Mouse (Mus musculus) liver, embryonic 15.5 days (tissue): ENCODE measurements at regions not wholly inside any gene's neighbourhood (a gene's known extent, or its start where the extent isn't known, plus 50 kb on each side); places are given as distances from the start of the nearest gene placed in this dataset.

Experiments used
- ATAC-seq: fragments of 200-750 bp; cut with Nextera tagmentation; 2 replicates; pipeline ENCODE4 v1.8.0; 2017; ENCODE audit warnings: moderate number of reproducible peaks, mild to moderate bottlenecking, moderate library complexity; ENCODE audit not compliant: insufficient read depth
- H3K27ac ChIP-seq: fragments of 300-500 bp; sonication (generic); replicated peaks from 2 replicates; pipeline ENCODE4 v1.5.1; 2015; ENCODE audit warnings: mild to moderate bottlenecking, inconsistent platforms
- H3K27me3 ChIP-seq: fragments of 300-500 bp; sonication (generic); 2 replicates; pipeline ENCODE4 v1.6.1; 2015; ENCODE audit warnings: mild to moderate bottlenecking, inconsistent platforms
- H3K36me3 ChIP-seq: fragments of 300-500 bp; sonication (generic); replicated peaks from 2 replicates; pipeline ENCODE4 v1.6.1; 2015; ENCODE audit warnings: moderate library complexity, mild to moderate bottlenecking, inconsistent platforms
- H3K4me1 ChIP-seq: fragments of 300-500 bp; sonication (generic); replicated peaks from 2 replicates; pipeline ENCODE4 v1.6.1; 2015; ENCODE audit warnings: inconsistent platforms
- H3K4me2 ChIP-seq: fragments of 300-500 bp; sonication (generic); 2 replicates; pipeline ENCODE4 v1.6.1; 2015; ENCODE audit warnings: moderate library complexity, mild to moderate bottlenecking, inconsistent platforms
- H3K4me3 ChIP-seq: fragments of 300-500 bp; sonication (generic); replicated peaks from 2 replicates; pipeline ENCODE4 v1.5.1; 2015; ENCODE audit warnings: mild to moderate bottlenecking, inconsistent platforms
- H3K9ac ChIP-seq: fragments of 300-500 bp; sonication (generic); 2 replicates; pipeline ENCODE4 v1.6.1; 2015; ENCODE audit warnings: moderate library complexity, mild to moderate bottlenecking, inconsistent platforms
- H3K9me3 ChIP-seq: fragments of 300-500 bp; sonication (generic); replicated peaks from 2 replicates; pipeline ENCODE4 v1.6.1; 2016; ENCODE audit warnings: inconsistent platforms
- WGBS: fragments of 180-500 bp; shearing (Covaris S2); methylation state at CpG from one replicate; pipeline ENCODE4 v1.1.7; 2015; ENCODE audit warnings: mixed read lengths; ENCODE audit not compliant: insufficient replicate concordance; 5-methylcytosine and 5-hydroxymethylcytosine counted together

DNA sequence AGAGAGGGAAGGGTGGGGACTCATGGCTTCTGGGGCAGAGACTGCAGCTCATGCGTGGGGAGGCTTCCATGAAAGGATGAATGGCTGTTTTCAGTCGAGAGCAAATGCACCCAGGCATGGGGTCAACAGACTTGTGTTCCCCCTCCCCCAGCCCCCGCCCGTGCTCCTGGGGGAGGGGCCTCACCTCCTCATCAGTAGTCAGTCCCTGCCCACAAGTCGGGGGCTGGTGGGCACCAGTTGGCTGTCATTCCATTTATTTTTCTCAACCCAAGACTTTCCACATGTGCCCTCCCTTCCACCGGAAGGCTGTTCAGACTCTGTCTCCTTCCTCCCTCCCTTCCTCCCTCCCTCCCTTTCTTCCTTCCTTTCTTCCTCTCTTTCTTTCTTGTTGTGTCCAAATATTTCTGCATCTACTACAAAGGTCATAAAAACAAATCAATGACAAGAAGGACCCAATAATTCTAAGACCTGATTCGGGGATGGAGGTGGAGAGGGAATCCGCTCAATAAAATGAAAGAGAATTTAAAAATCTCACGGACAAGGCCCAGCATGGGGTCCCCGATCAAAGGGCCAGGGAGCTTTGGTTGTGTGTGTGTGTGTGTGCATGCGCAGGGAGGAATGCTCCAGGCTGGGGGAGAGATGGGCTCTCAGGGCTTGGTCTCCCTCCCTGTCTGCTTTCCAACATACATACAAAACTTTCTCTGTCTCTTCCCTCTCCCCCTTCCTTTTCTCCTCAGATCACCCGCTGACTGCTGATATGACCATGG is 57.7 kb downstream of the Rpl14 start:
- no peak overlapping the region for H3K27ac ChIP-seq
- no peak overlapping the region for H3K4me2 ChIP-seq
- no peaks in the 10 kb centered on the region for H3K9me3 ChIP-seq
- no peak overlapping the region for H3K4me3 ChIP-seq
- no peak overlapping the region for H3K9ac ChIP-seq
- no peaks in the 10 kb centered on the region for H3K4me1 ChIP-seq
- no peaks in the 10 kb centered on the region for H3K36me3 ChIP-seq
- 54% methylated on average over 12 of the region's 12 CpGs for WGBS
- H3K27me3 ChIP-seq, result no peaks in the 10 kb centered on the region
- ATAC-seq, result no peak

GRCm38 (mm10) chr9:120629609-120630008 is 58.4 kb downstream of the Rpl14 start:
- Histone ChIP-seq H3K4me3 (no peak overlapping the region), H3K27me3 (no peaks in the 10 kb centered on the region), H3K9ac (no peak overlapping the region), H3K4me1 (no peaks in the 10 kb centered on the region), H3K27ac (no peak overlapping the region), H3K36me3 (no peaks in the 10 kb centered on the region), H3K9me3 (no peaks in the 10 kb centered on the region), H3K4me2 (no peak overlapping the region)
- ATAC-seq, result no peak
- 73% methylated on average over 11 of the region's 11 CpGs for WGBS

DNA sequence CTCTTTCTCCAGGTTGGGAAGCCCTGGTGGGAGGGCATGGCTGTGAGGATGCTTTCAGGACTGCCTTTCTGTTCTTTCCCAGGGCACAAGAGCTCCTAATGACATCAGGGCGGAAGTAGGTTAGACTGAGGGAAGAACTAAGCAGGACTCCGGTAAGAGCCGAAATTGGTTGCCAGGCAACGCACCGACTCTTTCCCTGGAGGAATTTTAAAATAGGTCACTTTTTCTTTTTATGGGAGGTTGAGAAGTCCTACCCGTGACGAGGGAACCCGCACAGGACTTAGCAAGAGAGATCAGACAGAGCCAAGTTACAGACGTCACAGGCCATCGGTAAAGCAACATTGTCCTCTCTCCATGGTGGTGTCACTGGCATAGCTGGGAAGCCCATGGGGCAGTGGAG is 61.6 kb downstream of the Rpl14 start:
- H3K27me3 ChIP-seq, result no peaks in the 10 kb centered on the region
- H3K4me2 ChIP-seq, result no peak overlapping the region
- 83% methylated on average over 10 of the region's 10 CpGs for WGBS
- no peak overlapping the region for H3K9ac ChIP-seq
- H3K9me3 ChIP-seq, result no peaks in the 10 kb centered on the region
- no peak overlapping the region for H3K27ac ChIP-seq
- H3K36me3 ChIP-seq, result no peaks in the 10 kb centered on the region
- H3K4me3 ChIP-seq, result no peak overlapping the region
- no peak for ATAC-seq
- H3K4me1 ChIP-seq, result no peaks in the 10 kb centered on the region

GRCm38 (mm10) chr9:120642656-120643055 is 71.4 kb downstream of the Rpl14 start:
- Histone ChIP-seq H3K4me1 (no peaks in the 10 kb centered on the region), H3K9ac (no peak overlapping the region), H3K27ac (no peak overlapping the region), H3K36me3 (no peaks in the 10 kb centered on the region), H3K9me3 (no peaks in the 10 kb centered on the region), H3K27me3 (no peaks in the 10 kb centered on the region), H3K4me2 (no peak overlapping the region), H3K4me3 (no peak overlapping the region)
- WGBS, result 52% methylated on average over 4 of the region's 4 CpGs
- ATAC-seq, result no peak

- WGBS, result 65% methylated on average over 3 of the region's 3 CpGs
- no peak for ATAC-seq
These were observed 72.1 kb downstream of the Rpl14 start for GRCm38 (mm10) chr9:120643371-120643770.

DNA sequence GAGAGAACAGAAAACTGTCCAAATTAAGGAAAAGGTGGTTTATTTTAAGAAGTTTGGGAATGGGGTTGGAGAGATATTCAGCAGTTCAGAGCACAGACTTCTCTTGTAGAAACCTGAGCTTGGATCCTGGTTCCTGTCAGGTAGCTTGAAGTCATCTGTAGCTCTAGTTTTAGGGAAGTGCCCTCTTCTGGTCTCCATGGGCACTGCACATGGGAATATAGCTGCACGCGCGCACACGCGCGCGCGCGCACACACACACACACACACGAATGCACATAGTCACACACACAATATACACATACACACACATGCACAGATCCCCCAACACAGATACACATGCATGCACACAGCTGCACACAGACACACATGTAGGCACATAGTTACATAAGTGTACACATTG is 74.5 kb downstream of the Rpl14 start:
- Histone ChIP-seq H3K4me3 (no peak overlapping the region), H3K9ac (no peak overlapping the region), H3K9me3 (no peaks in the 10 kb centered on the region), H3K36me3 (no peaks in the 10 kb centered on the region), H3K4me2 (no peak overlapping the region), H3K27ac (no peak overlapping the region), H3K27me3 (no peaks in the 10 kb centered on the region), H3K4me1 (no peaks in the 10 kb centered on the region)
- no peak for ATAC-seq
- WGBS, result 85% methylated on average over 10 of the region's 10 CpGs

More at GRCm38 (mm10) chr9:120643371-120643770, 72.1 kb downstream of the Rpl14 start:
- no peaks in the 10 kb centered on the region for H3K27me3 ChIP-seq
- no peaks in the 10 kb centered on the region for H3K4me1 ChIP-seq
- H3K9ac ChIP-seq, result no peak overlapping the region
- no peaks in the 10 kb centered on the region for H3K9me3 ChIP-seq
- no peak overlapping the region for H3K4me3 ChIP-seq
- no peak overlapping the region for H3K27ac ChIP-seq
- H3K4me2 ChIP-seq, result no peak overlapping the region
- no peaks in the 10 kb centered on the region for H3K36me3 ChIP-seq

- WGBS, result 63% methylated on average over 10 of the region's 10 CpGs
- ATAC-seq, result no peak
These were observed 75.8 kb downstream of the Rpl14 start for GRCm38 (mm10) chr9:120646806-120647667.

GRCm38 (mm10) chr9:120647668-120647955 is 76.4 kb downstream of the Rpl14 start:
- no peak for ATAC-seq
- no peak overlapping the region for H3K4me3 ChIP-seq
- H3K4me2 ChIP-seq, result no peak overlapping the region
- no peaks in the 10 kb centered on the region for H3K36me3 ChIP-seq
- H3K27me3 ChIP-seq, result no peaks in the 10 kb centered on the region
- 68% methylated on average over 7 of the region's 7 CpGs for WGBS
- H3K27ac ChIP-seq, result no peak overlapping the region
- H3K4me1 ChIP-seq, result no peaks in the 10 kb centered on the region
- no peaks in the 10 kb centered on the region for H3K9me3 ChIP-seq
- no peak overlapping the region for H3K9ac ChIP-seq

More at GRCm38 (mm10) chr9:120646806-120647667, 75.8 kb downstream of the Rpl14 start:
- H3K4me3 ChIP-seq, result no peak overlapping the region
- H3K27me3 ChIP-seq, result no peaks in the 10 kb centered on the region
- H3K36me3 ChIP-seq, result no peaks in the 10 kb centered on the region
- no peaks in the 10 kb centered on the region for H3K9me3 ChIP-seq
- no peak overlapping the region for H3K27ac ChIP-seq
- no peak overlapping the region for H3K4me2 ChIP-seq
- no peaks in the 10 kb centered on the region for H3K4me1 ChIP-seq
- no peak overlapping the region for H3K9ac ChIP-seq

DNA sequence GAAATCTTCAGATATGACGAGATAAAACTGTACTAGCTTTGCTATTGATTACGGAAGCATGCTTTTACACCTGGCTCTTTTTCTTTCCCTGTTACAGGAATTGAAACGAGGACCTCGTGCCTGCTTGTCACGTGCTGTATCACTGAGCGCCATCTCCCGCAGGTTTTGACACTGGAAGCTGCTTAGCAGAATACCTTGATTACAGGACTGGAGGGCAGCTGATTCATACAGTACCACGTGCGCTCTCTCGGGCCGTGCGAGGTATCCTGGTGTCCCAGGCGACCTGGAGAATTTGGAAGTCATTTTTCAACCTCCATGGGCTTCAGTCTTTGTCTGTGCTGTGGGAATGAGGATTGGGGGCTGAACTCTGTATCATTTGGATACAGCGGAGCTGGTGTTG is 81.5 kb downstream of the Rpl14 start:
- Histone ChIP-seq H3K9ac (no peak overlapping the region), H3K27me3 (no peaks in the 10 kb centered on the region), H3K4me1 (no peaks in the 10 kb centered on the region), H3K36me3 (no peaks in the 10 kb centered on the region), H3K4me3 (no peak overlapping the region), H3K27ac (no peak overlapping the region), H3K9me3 (no peaks in the 10 kb centered on the region), H3K4me2 (no peak overlapping the region)
- WGBS, result 68% methylated on average over 14 of the region's 14 CpGs
- ATAC-seq, result no peak

DNA sequence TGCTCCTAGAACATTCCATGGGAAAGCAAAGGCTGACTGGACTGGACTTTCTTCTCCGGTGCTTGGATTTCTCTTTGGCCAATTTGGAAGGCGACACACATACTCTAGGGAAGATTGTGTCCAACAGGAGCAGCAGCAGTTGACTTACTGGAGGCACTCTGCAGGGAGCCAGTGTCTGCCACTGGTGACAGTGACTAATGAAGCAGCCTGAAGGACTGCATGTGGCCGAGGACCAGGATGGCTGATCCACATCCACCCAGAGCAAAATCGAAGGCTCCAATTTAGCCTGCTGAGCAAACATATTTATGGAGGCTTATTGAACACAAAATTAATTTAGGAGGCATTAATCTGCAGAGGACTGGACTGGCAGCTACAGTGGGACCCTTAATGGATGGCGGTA is 81.9 kb downstream of the Rpl14 start:
- WGBS, result 63% methylated on average over 5 of the region's 5 CpGs
- no peak overlapping the region for H3K4me2 ChIP-seq
- no peaks in the 10 kb centered on the region for H3K9me3 ChIP-seq
- no peak overlapping the region for H3K27ac ChIP-seq
- H3K4me3 ChIP-seq, result no peak overlapping the region
- H3K27me3 ChIP-seq, result no peaks in the 10 kb centered on the region
- no peak overlapping the region for H3K9ac ChIP-seq
- ATAC-seq, result no peak
- H3K36me3 ChIP-seq, result no peaks in the 10 kb centered on the region
- no peaks in the 10 kb centered on the region for H3K4me1 ChIP-seq

GRCm38 (mm10) chr9:120654736-120655135 is 83.5 kb downstream of the Rpl14 start:
- H3K36me3 ChIP-seq, result no peaks in the 10 kb centered on the region
- ATAC-seq, result no peak
- H3K9ac ChIP-seq, result no peak overlapping the region
- H3K4me2 ChIP-seq, result no peak overlapping the region
- H3K27ac ChIP-seq, result no peak overlapping the region
- 28% methylated on average over 1 of the region's 1 CpGs for WGBS
- no peak overlapping the region for H3K4me3 ChIP-seq
- H3K4me1 ChIP-seq, result no peaks in the 10 kb centered on the region
- H3K9me3 ChIP-seq, result no peaks in the 10 kb centered on the region
- no peaks in the 10 kb centered on the region for H3K27me3 ChIP-seq
